Mouse (Mus musculus) G1E-ER4 (cell line): ENCODE measurements around the gene Cyp4f15. TPM values are rescaled to one million over a fixed set of nuclear protein-coding genes. Genes with fewer than 3 reads are reported as not detected.

Source experiments
- GATA1 ChIP-seq: IDR thresholded peaks from one replicate; pipeline ENCODE4 v1.8.0; 2012; ENCODE audit warnings: low read length, inconsistent platforms
- polyA plus RNA-seq: library from polyadenylated mRNA; stranded (reverse); fragments of >175 nt; gene quantifications from 2 replicates; pipeline ENCODE4 v1.2.3, GENCODE M21; 2012

Cyp4f15 gene
- polyA plus RNA-seq, 1 experiment: not detected

- TF ChIP-seq GATA1: no peak
Measured at GRCm38 (mm10) chr17:32741057-32741456, 55.6 kb downstream of the Cyp4f15 start.

GRCm38 (mm10) chr17:32750611-32751010, 65.2 kb downstream of the Cyp4f15 start:
- no peak for TF ChIP-seq GATA1

Other genes starting within 250 kb of the Cyp4f15 start
- gene Cyp4f39, start 232.9 kb upstream of the Cyp4f15 start, polyA plus RNA-seq: not detected in 2 replicates
- not detected in 2 replicates for gene Cyp4f17, start 179.6 kb upstream of the Cyp4f15 start, polyA plus RNA-seq
- 0.19 and 0.23 TPM in 2 replicates for gene Cyp4f16, start 149.1 kb upstream of the Cyp4f15 start, polyA plus RNA-seq
- gene Cyp4f37, start 64.3 kb upstream of the Cyp4f15 start, polyA plus RNA-seq: not detected in 2 replicates
- not detected in 2 replicates for gene Cyp4f40, start 26.7 kb upstream of the Cyp4f15 start, polyA plus RNA-seq
- gene Zfp871, start 102.7 kb downstream of the Cyp4f15 start, polyA plus RNA-seq: 0.48 and 0.57 TPM in 2 replicates
- not detected in 2 replicates for gene Zfp811, start 124.3 kb downstream of the Cyp4f15 start, polyA plus RNA-seq
- gene Zfp799, start 144.6 kb downstream of the Cyp4f15 start, polyA plus RNA-seq: 0.22 and 1.0 TPM in 2 replicates
- 0.11 and 0.17 TPM in 2 replicates for gene Zfp870, start 206.0 kb downstream of the Cyp4f15 start, polyA plus RNA-seq
- not detected in 2 replicates for gene Cyp4f14, start 231.7 kb downstream of the Cyp4f15 start, polyA plus RNA-seq